Mouse (Mus musculus) MEL (cell line): ENCODE data around the gene Ccdc114. TPM values are rescaled to one million over a fixed set of nuclear protein-coding genes. Genes with fewer than 3 reads are reported as not detected.
A peak's percentile ranks its signal among the peaks of the same experiment; 100 is the strongest.
"Not testable (repeated sequence)": the region's sequence is repeated elsewhere in the genome, so short reads cannot be mapped to it uniquely, and the experiment has no call there.

Experiments used
- DNase-seq: peaks from one replicate; pipeline ENCODE4 v3.0.0; 2011; ENCODE audit warnings: low read depth, low spot score
- H3K27ac ChIP-seq: 2 replicates; pipeline ENCODE4 v1.5.1; 2012; ENCODE audit warnings: low read depth, mild to moderate bottlenecking, control low read depth, low read length, moderate library complexity; ENCODE audit not compliant: control insufficient read depth
- H3K27me3 ChIP-seq, 2 experiments: fragments of 150-350 bp in 1 of 2; sonication (generic) in 1 of 2; 2 replicates each; pipeline ENCODE4 v1.6.1; 2012; ENCODE audit warnings: low read length in 2 of 2, mild to moderate bottlenecking in 2 of 2, improper control_type of control experiment in 1 of 2, moderate library complexity in 1 of 2; ENCODE audit not compliant: insufficient read depth in 2 of 2, control insufficient read depth in 1 of 2
- H3K36me3 ChIP-seq, 2 experiments: 2 replicates each; pipeline ENCODE4 v1.6.1; 2012 to 2014; ENCODE audit warnings: low read length in 2 of 2, improper control_type of control experiment in 1 of 2, inconsistent platforms in 1 of 2, mild to moderate bottlenecking in 1 of 2; ENCODE audit not compliant: insufficient read depth in 2 of 2, control insufficient read depth in 1 of 2
- H3K4me1 ChIP-seq, 2 experiments: fragments of 150-350 bp in 1 of 2; sonication (generic) in 1 of 2; 2 replicates each; pipeline ENCODE4 v1.6.1; 2012; ENCODE audit warnings: low read length in 2 of 2, improper control_type of control experiment in 1 of 2, mild to moderate bottlenecking in 1 of 2; ENCODE audit not compliant: insufficient read depth in 2 of 2, control insufficient read depth in 1 of 2
- H3K4me3 ChIP-seq, 2 experiments: fragments of 150-350 bp in 1 of 2; sonication (generic) in 1 of 2; 2 replicates each; pipeline ENCODE4 v1.5.1; 2012; ENCODE audit warnings: low read depth in 2 of 2, low read length in 2 of 2, mild to moderate bottlenecking in 2 of 2, moderate library complexity in 2 of 2, control low read depth in 1 of 2, improper control_type of control experiment in 1 of 2; ENCODE audit not compliant: control insufficient read depth in 1 of 2, insufficient read depth in 1 of 2
- H3K79me2 ChIP-seq: 2 replicates; pipeline ENCODE4 v1.6.1; 2012; ENCODE audit warnings: mild to moderate bottlenecking, low read length, moderate library complexity; ENCODE audit not compliant: control insufficient read depth, poor library complexity, insufficient read depth
- H3K9ac ChIP-seq: 2 replicates; pipeline ENCODE4 v1.6.1; 2012; ENCODE audit warnings: low read depth, mild to moderate bottlenecking, control low read depth, low read length, moderate library complexity; ENCODE audit not compliant: control insufficient read depth, poor library complexity, severe bottlenecking
- H3K9me3 ChIP-seq: fragments of 150-350 bp; sonication (generic); replicated peaks from 2 replicates; pipeline ENCODE4 v1.6.1; 2012; ENCODE audit warnings: mild to moderate bottlenecking, low read length, improper control_type of control experiment, moderate library complexity; ENCODE audit not compliant: insufficient read depth
- CHD1 ChIP-seq: IDR thresholded peaks from 2 replicates; pipeline ENCODE4 v1.6.1; 2012; ENCODE audit warnings: low read depth, mild to moderate bottlenecking, inconsistent platforms, low read length, improper control_type of control experiment
- CHD2 ChIP-seq: IDR thresholded peaks from 2 replicates; pipeline ENCODE4 v1.6.1; 2011; ENCODE audit warnings: low read length, improper control_type of control experiment
- CTCF ChIP-seq, 3 experiments: IDR thresholded peaks in 2 of 3; conservative IDR thresholded peaks in 1 of 3; 2 replicates each; pipeline ENCODE4 v1.5.1; 2011 to 2012; ENCODE audit warnings: low read length in 3 of 3, low read depth in 2 of 3, mild to moderate bottlenecking in 2 of 3, improper control_type of control experiment in 1 of 3, inconsistent platforms in 1 of 3, mixed read lengths in 1 of 3, moderate library complexity in 1 of 3; ENCODE audit not compliant: control insufficient read depth in 1 of 3, insufficient read depth in 1 of 3, poor library complexity in 1 of 3, severe bottlenecking in 1 of 3
- ELF1 ChIP-seq: IDR thresholded peaks from 2 replicates; pipeline ENCODE4 v1.6.1; 2014; ENCODE audit warnings: low read depth, mild to moderate bottlenecking, inconsistent platforms, low read length, improper control_type of control experiment, moderate library complexity
- EP300 ChIP-seq, 2 experiments: IDR thresholded peaks; 2 replicates each; pipeline ENCODE4 v1.6.1; 2011; ENCODE audit warnings: improper control_type of control experiment in 2 of 2, low read length in 2 of 2, low read depth in 1 of 2, mild to moderate bottlenecking in 1 of 2
- ETS1 ChIP-seq: IDR thresholded peaks from 2 replicates; pipeline ENCODE4 v1.6.1; 2012; ENCODE audit warnings: low read depth, mild to moderate bottlenecking, inconsistent platforms, low read length, improper control_type of control experiment, moderate library complexity
- GABPA ChIP-seq: IDR thresholded peaks from 2 replicates; pipeline ENCODE4 v1.6.1; 2012; ENCODE audit warnings: low read depth, mild to moderate bottlenecking, inconsistent platforms, low read length, improper control_type of control experiment, moderate library complexity
- GATA1 ChIP-seq: IDR thresholded peaks from 2 replicates; pipeline ENCODE4 v1.6.1; 2011; ENCODE audit warnings: low read depth, low read length, improper control_type of control experiment
- HCFC1 ChIP-seq: IDR thresholded peaks from 2 replicates; pipeline ENCODE4 v1.6.1; 2012; ENCODE audit warnings: low read depth, mild to moderate bottlenecking, inconsistent platforms, low read length, improper control_type of control experiment, moderate library complexity
- JUND ChIP-seq: IDR thresholded peaks from 2 replicates; pipeline ENCODE4 v1.6.1; 2011; ENCODE audit warnings: low read depth, mild to moderate bottlenecking, improper control_type of control experiment, low read length
- MAZ ChIP-seq: IDR thresholded peaks from 2 replicates; pipeline ENCODE4 v1.6.1; 2012; ENCODE audit warnings: low read depth, mild to moderate bottlenecking, inconsistent platforms, low read length, improper control_type of control experiment
- MEF2A ChIP-seq: IDR thresholded peaks from 2 replicates; pipeline ENCODE4 v1.6.1; 2014; ENCODE audit warnings: low read depth, mild to moderate bottlenecking, inconsistent platforms, low read length, improper control_type of control experiment; ENCODE audit not compliant: poor library complexity, insufficient replicate concordance, severe bottlenecking; ENCODE audit errors: extremely low read depth
- MXI1 ChIP-seq: IDR thresholded peaks from 2 replicates; pipeline ENCODE4 v1.6.1; 2011; ENCODE audit warnings: mild to moderate bottlenecking, low read depth, low read length, improper control_type of control experiment
- MYB ChIP-seq: IDR thresholded peaks from 2 replicates; pipeline ENCODE4 v1.6.1; 2011; ENCODE audit warnings: mild to moderate bottlenecking, low read depth, low read length, improper control_type of control experiment
- NELFE ChIP-seq: IDR thresholded peaks from 2 replicates; pipeline ENCODE4 v1.6.1; 2011; ENCODE audit warnings: low read depth, low read length, improper control_type of control experiment
- POLR2A ChIP-seq, 2 experiments: IDR thresholded peaks; 2 replicates each; pipeline ENCODE4 v1.6.1; 2011 to 2012; ENCODE audit warnings: low read length in 2 of 2, mild to moderate bottlenecking in 2 of 2, control low read depth in 1 of 2, improper control_type of control experiment in 1 of 2, low read depth in 1 of 2, moderate library complexity in 1 of 2; ENCODE audit not compliant: control insufficient read depth in 1 of 2, insufficient read depth in 1 of 2, poor library complexity in 1 of 2
- POLR2AphosphoS2 ChIP-seq: IDR thresholded peaks from 2 replicates; pipeline ENCODE4 v1.6.1; 2011; ENCODE audit warnings: low read length, improper control_type of control experiment
- RAD21 ChIP-seq: IDR thresholded peaks from 2 replicates; pipeline ENCODE4 v1.6.1; 2011; ENCODE audit warnings: mild to moderate bottlenecking, low read depth, low read length, improper control_type of control experiment
- RCOR1 ChIP-seq: IDR thresholded peaks from 2 replicates; pipeline ENCODE4 v1.6.1; 2012; ENCODE audit warnings: low read depth, mild to moderate bottlenecking, inconsistent platforms, low read length, improper control_type of control experiment
- SIN3A ChIP-seq: IDR thresholded peaks from 2 replicates; pipeline ENCODE4 v1.6.1; 2012; ENCODE audit warnings: low read length, improper control_type of control experiment, inconsistent platforms
- TAL1 ChIP-seq: IDR thresholded peaks from 2 replicates; pipeline ENCODE4 v1.6.1; 2012; ENCODE audit warnings: mild to moderate bottlenecking, inconsistent platforms, low read length, moderate library complexity, mixed read lengths
- USF1 ChIP-seq: IDR thresholded peaks from 2 replicates; pipeline ENCODE4 v1.6.1; 2014; ENCODE audit warnings: low read depth, mild to moderate bottlenecking, inconsistent platforms, low read length, improper control_type of control experiment, moderate library complexity
- ZKSCAN1 ChIP-seq: IDR thresholded peaks from 2 replicates; pipeline ENCODE4 v1.6.1; 2012; ENCODE audit warnings: low read depth, mild to moderate bottlenecking, inconsistent platforms, low read length, improper control_type of control experiment, moderate library complexity
- polyA plus RNA-seq, 2 experiments: library from polyadenylated mRNA; stranded (reverse) in 1 of 2; unstranded in 1 of 2; fragments of >175 nt in 1 of 2; fragments of >200 nt in 1 of 2; gene quantifications; 2 replicates each; pipeline versions ENCODE4 v1.2.1 to v1.2.4; 2012; ENCODE audit warnings: low replicate concordance in 2 of 2, low read depth in 1 of 2; ENCODE audit not compliant: insufficient read length in 2 of 2, insufficient read depth in 1 of 2, missing spikeins in 1 of 2
- total RNA-seq: library from RNA; depleted of rRNA; stranded (reverse); fragments of 300-350 nt; gene quantifications from 2 replicates; pipeline ENCODE4 v1.2.3, GENCODE M21; 2012

Gene Ccdc114
- total and polyA plus RNA-seq, 3 experiments: 0.15 to 0.24 TPM; not detected in 1

GRCm38 (mm10) chr7:45897258-45897757, 26.6 kb upstream of the Ccdc114 start (continued):
- TF ChIP-seq NELFE: no peak
- TF ChIP-seq MYB: no peak
- TF ChIP-seq POLR2A (IDR thresholded peaks at IDR 0.05; ENCODE audit: control insufficient read depth in 1 of 2, insufficient read depth in 1 of 2, low read depth in 1 of 2, low read length in 2 of 2, poor library complexity in 1 of 2): peak; percentile 59 to 71
- no peak for TF ChIP-seq TAL1
- no peak for TF ChIP-seq JUND

GRCm38 (mm10) chr7:45898125-45898524, 25.7 kb upstream of the Ccdc114 start:
- H3K4me1 ChIP-seq: peaks cover 0 to 10% of the 10 kb centered on the region in 2 experiments; a peak in 2 of 4 replicates
- H3K9ac ChIP-seq: peak overlapping the region; percentile 92
- H3K79me2 ChIP-seq, H3K36me3 ChIP-seq, H3K27me3 ChIP-seq, H3K9me3 ChIP-seq: not testable (repeated sequence)
- H3K27ac ChIP-seq: 0 out of 2 replicates have a peak overlapping the region, but pooled peaks have one; percentile 90
- peak overlapping the region; percentile 63 to 80 for H3K4me3 ChIP-seq
- TF ChIP-seq CTCF (IDR thresholded peaks at IDR 0.05 in 2 of 3, conservative IDR thresholded peaks at IDR 0.05 in 1 of 3; ENCODE audit: control insufficient read depth in 1 of 3, insufficient read depth in 1 of 3, low read depth in 2 of 3, low read length in 3 of 3, poor library complexity in 1 of 3, severe bottlenecking in 1 of 3): peak; percentile 14 to 34 (median 23); a peak in 4 of 6 replicates
- peak; percentile 72 for DNase-seq

GRCm38 (mm10) chr7:45901562-45901961, 22.3 kb upstream of the Ccdc114 start:
- H3K79me2 ChIP-seq: peaks cover 5% of the 10 kb centered on the region; the same call in 1 of the 2 replicates
- H3K9me3 ChIP-seq: no peaks in the 10 kb centered on the region

GRCm38 (mm10) chr7:45902481-45903002, 21.3 kb upstream of the Ccdc114 start:
- no peak for TF ChIP-seq CHD2
- no peak for TF ChIP-seq ELF1
- no peak for TF ChIP-seq RCOR1
- no peak for TF ChIP-seq EP300 (IDR thresholded peaks at IDR 0.05; ENCODE audit: low read depth in 1 of 2, low read length in 2 of 2)
- TF ChIP-seq HCFC1: no peak
- no peak for TF ChIP-seq MEF2A
- TF ChIP-seq USF1: no peak
- TF ChIP-seq ZKSCAN1: no peak
- no peak for TF ChIP-seq MXI1
- TF ChIP-seq GATA1: no peak
- no peak for TF ChIP-seq RAD21
- TF ChIP-seq ETS1: no peak
- TF ChIP-seq CTCF (IDR thresholded peaks at IDR 0.05 in 2 of 3, conservative IDR thresholded peaks at IDR 0.05 in 1 of 3; ENCODE audit: control insufficient read depth in 1 of 3, insufficient read depth in 1 of 3, low read depth in 2 of 3, low read length in 3 of 3, poor library complexity in 1 of 3, severe bottlenecking in 1 of 3): no peak
- no peak for TF ChIP-seq GABPA
- no peak for TF ChIP-seq POLR2AphosphoS2
- no peak for TF ChIP-seq TAL1
- no peak for TF ChIP-seq CHD1
- TF ChIP-seq SIN3A: no peak
- peaks cover 0 to 5% of the 10 kb centered on the region in 2 experiments; a peak in 1 of 4 replicates for H3K4me1 ChIP-seq
- DNase-seq: no peak
- H3K9ac ChIP-seq: no peak overlapping the region
- H3K36me3 ChIP-seq: no peaks in the 10 kb centered on the region; a peak in 1 of 4 replicates
- no peaks in the 10 kb centered on the region for H3K9me3 ChIP-seq
- no peaks in the 10 kb centered on the region for H3K27me3 ChIP-seq
- peaks cover 1% of the 10 kb centered on the region; the same call in 1 of the 2 replicates for H3K79me2 ChIP-seq
- H3K27ac ChIP-seq: no peak overlapping the region
- H3K4me3 ChIP-seq: no peak overlapping the region

More at GRCm38 (mm10) chr7:45901562-45901961, 22.3 kb upstream of the Ccdc114 start:
- peak; percentile 77 for DNase-seq
- no peaks in the 10 kb centered on the region; a peak in 1 of 4 replicates for H3K36me3 ChIP-seq
- peaks cover 0 to 5% of the 10 kb centered on the region in 2 experiments; a peak in 1 of 4 replicates for H3K4me1 ChIP-seq
- TF ChIP-seq GATA1 (peak; percentile 53), MAZ (no peak)
- no peak overlapping the region for H3K27ac ChIP-seq
- no peak overlapping the region for H3K4me3 ChIP-seq
- H3K27me3 ChIP-seq: no peaks in the 10 kb centered on the region
- H3K9ac ChIP-seq: no peak overlapping the region
